Comparison of ENCODE assay signal across 19 mouse cellular contexts in genomic region chr7:124359836-124360235, GRCm38 (mm10).
"Had no signal": no experiment of that assay in that cellular context is flagged by ENCODE, and none has a peak within 500 bp of the region (broad histone marks: within the 10 kb centered on the region; RNA-seq: fewer than 3 reads in every experiment).

No protein-coding gene starts in this region.

- H3K4me3 ChIP-seq: kidney, embryonic 15.5 days; limb, embryonic 12.5 days; limb, embryonic 15.5 days; lung, embryonic 15.5 days had no signal

- H3K36me3 ChIP-seq: kidney, embryonic 15.5 days; limb, embryonic 12.5 days; limb, embryonic 15.5 days; lung, embryonic 15.5 days had no signal

- H3K4me2 ChIP-seq: kidney, embryonic 15.5 days; limb, embryonic 12.5 days; limb, embryonic 15.5 days; liver, embryonic 11.5 days; lung, embryonic 15.5 days; midbrain, embryonic 11.5 days had no signal

- ATAC-seq: liver, postnatal 0 days had no signal

- H3K27ac ChIP-seq: kidney, embryonic 15.5 days; limb, embryonic 12.5 days; limb, embryonic 15.5 days; liver, embryonic 14.5 days; lung, embryonic 15.5 days had no signal

- H3K27me3 ChIP-seq: kidney, embryonic 15.5 days; lung, embryonic 15.5 days had no signal

- DNase-seq: kidney, adult 11 months; kidney, adult 8-10 months; kidney, postnatal 4 days; left cerebral cortex, postnatal 4 days; liver, postnatal 0 days; lung, postnatal 10 days; lung, postnatal 4 days; midbrain, embryonic 14.5 days; right cerebral cortex, postnatal 25 days; spleen, adult 18-20 months; thymus, adult 18-20 months; thymus, postnatal 36 days had no signal

- H3K9me3 ChIP-seq: kidney, embryonic 15.5 days; limb, embryonic 12.5 days; limb, embryonic 15.5 days; lung, embryonic 15.5 days had no signal

- H3K4me1 ChIP-seq: kidney, embryonic 15.5 days; limb, embryonic 15.5 days had no signal

- H3K9ac ChIP-seq: kidney, embryonic 15.5 days; limb, embryonic 12.5 days; limb, embryonic 15.5 days; liver, embryonic 14.5 days; liver, postnatal 0 days; lung, embryonic 15.5 days had no signal
